ENCODE assay signal across 17 mouse cellular contexts in the genomic region with DNA sequence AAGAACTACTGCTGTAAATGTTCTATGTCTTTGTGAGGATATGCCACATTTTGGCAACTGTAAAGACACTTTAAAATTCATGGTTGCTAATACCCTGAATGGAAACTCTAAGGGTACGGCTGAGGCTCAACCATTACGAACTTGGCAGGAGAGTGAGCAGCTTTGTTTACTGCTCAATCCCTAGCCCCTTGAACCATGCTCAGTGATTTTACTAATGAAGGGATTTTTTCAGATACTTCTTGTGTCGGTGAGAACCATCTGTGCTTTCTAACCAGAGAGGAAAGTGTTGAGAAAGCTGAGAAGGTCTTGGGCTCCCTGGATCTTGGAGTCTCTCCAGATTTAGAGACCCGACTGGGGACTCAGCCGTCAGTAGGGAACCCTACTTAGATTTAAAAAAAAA.
"Had no signal": no experiment of that assay in that cellular context is flagged by ENCODE, and none has a peak within 500 bp of the region (broad histone marks: within the 10 kb centered on the region; RNA-seq: fewer than 3 reads in every experiment).

No protein-coding gene starts in this region.

- H3K27me3 ChIP-seq: lung, embryonic 15.5 days; megakaryocyte, embryonic 14.5 days; midbrain, embryonic 13.5 days; midbrain, embryonic 15.5 days; neural tube, embryonic 12.5 days; stomach, embryonic 15.5 days had no signal

- H3K4me2 ChIP-seq: lung, embryonic 15.5 days; midbrain, embryonic 11.5 days; midbrain, embryonic 13.5 days; midbrain, embryonic 15.5 days; neural tube, embryonic 12.5 days; stomach, embryonic 15.5 days had no signal

- H3K4me1 ChIP-seq: stomach, embryonic 15.5 days had no signal

- H3K9me3 ChIP-seq: lung, embryonic 15.5 days; megakaryocyte, embryonic 14.5 days; midbrain, embryonic 13.5 days; midbrain, embryonic 15.5 days; neural tube, embryonic 12.5 days; stomach, embryonic 15.5 days had no signal

- DNase-seq: lung, adult 2 months; lung, postnatal 14 days; lung, postnatal 36 days; right cerebral cortex, postnatal 14 days; thymus, adult 2 months; thymus, postnatal 25 days; thymus, postnatal 4 days had no signal

- H3K36me3 ChIP-seq: lung, embryonic 15.5 days; midbrain, embryonic 13.5 days; midbrain, embryonic 15.5 days; neural tube, embryonic 12.5 days; stomach, embryonic 15.5 days had no signal

- ATAC-seq: lung, postnatal 0 days; midbrain, embryonic 13.5 days; midbrain, embryonic 15.5 days had no signal

- H3K27ac ChIP-seq: lung, embryonic 15.5 days; macrophage; midbrain, embryonic 13.5 days; midbrain, embryonic 15.5 days; neural tube, embryonic 12.5 days; stomach, embryonic 15.5 days; stomach, postnatal 0 days had no signal

- H3K9ac ChIP-seq: lung, embryonic 15.5 days; midbrain, embryonic 13.5 days; midbrain, embryonic 15.5 days; neural tube, embryonic 12.5 days; stomach, embryonic 15.5 days had no signal

- H3K4me3 ChIP-seq: lung, embryonic 15.5 days; megakaryocyte, embryonic 14.5 days; midbrain, embryonic 13.5 days; midbrain, embryonic 15.5 days; neural tube, embryonic 12.5 days; stomach, embryonic 15.5 days had no signal
